Mouse (Mus musculus) liver, embryonic 11.5 days (tissue): ENCODE measurements around the gene Zfhx2. TPM values are rescaled to one million over a fixed set of nuclear protein-coding genes. Genes with fewer than 3 reads are reported as not detected.

ENCODE experiments used
- ATAC-seq: fragments of 200-750 bp; cut with Nextera tagmentation; replicated peaks from 2 replicates; pipeline ENCODE4 v1.8.0; 2017; ENCODE audit warnings: moderate number of reproducible peaks, mild to moderate bottlenecking, moderate TSS enrichment, moderate library complexity; ENCODE audit not compliant: low FRiP score
- DNase-seq: peaks from one replicate; pipeline ENCODE4 v3.0.0-alpha.2; 2017; ENCODE audit warnings: low spot score
- H3K27ac ChIP-seq: fragments of 300-500 bp; sonication (generic); 2 replicates; pipeline ENCODE4 v1.5.1; 2014; ENCODE audit warnings: mild to moderate bottlenecking, low read depth, low read length, control low read depth
- H3K27me3 ChIP-seq: fragments of 300-500 bp; sonication (generic); replicated peaks from 2 replicates; pipeline ENCODE4 v1.6.1; 2014; ENCODE audit warnings: low read length, mixed read lengths; ENCODE audit not compliant: control insufficient read depth, insufficient read depth
- H3K36me3 ChIP-seq: fragments of 300-500 bp; sonication (generic); 2 replicates; pipeline ENCODE4 v1.6.1; 2014; ENCODE audit warnings: mild to moderate bottlenecking, low read length, moderate library complexity, mixed read lengths; ENCODE audit not compliant: control insufficient read depth, insufficient read depth
- H3K4me1 ChIP-seq: fragments of 300-500 bp; sonication (generic); replicated peaks from 2 replicates; pipeline ENCODE4 v1.6.1; 2014; ENCODE audit warnings: low read length, mixed read lengths; ENCODE audit not compliant: control insufficient read depth, insufficient read depth
- H3K4me2 ChIP-seq: fragments of 300-500 bp; sonication (generic); 2 replicates; pipeline ENCODE4 v1.6.1; 2014; ENCODE audit warnings: mild to moderate bottlenecking, control low read depth, moderate library complexity
- H3K4me3 ChIP-seq: fragments of 300-500 bp; sonication (generic); 2 replicates; pipeline ENCODE4 v1.5.1; 2014; ENCODE audit warnings: low read depth, low read length, control low read depth
- H3K9ac ChIP-seq: fragments of 300-500 bp; sonication (generic); 2 replicates; pipeline ENCODE4 v1.6.1; 2014; ENCODE audit warnings: low read depth, low read length, control low read depth
- H3K9me3 ChIP-seq: fragments of 300-500 bp; sonication (generic); 2 replicates; pipeline ENCODE4 v1.6.1; 2016; ENCODE audit warnings: low read length, inconsistent platforms, mixed read lengths; ENCODE audit not compliant: control insufficient read depth
- WGBS: fragments of 180-500 bp; shearing (Covaris S2); extraction: QIAGEN DNeasy Blood & Tissue Kit; methylation state at CpG from one replicate; pipeline ENCODE4 v1.1.7; 2014; 5-methylcytosine and 5-hydroxymethylcytosine counted together
- polyA plus RNA-seq: library from polyadenylated mRNA; unstranded; fragments of >200 nt; fragmentation: Nextera tagmentation; extraction: Ambion mirVana; gene quantifications from 2 replicates; pipeline ENCODE4 v1.2.1, GENCODE M21; 2014

Gene Zfhx2
- 2.1 and 2.8 TPM in 2 replicates for polyA plus RNA-seq

DNA sequence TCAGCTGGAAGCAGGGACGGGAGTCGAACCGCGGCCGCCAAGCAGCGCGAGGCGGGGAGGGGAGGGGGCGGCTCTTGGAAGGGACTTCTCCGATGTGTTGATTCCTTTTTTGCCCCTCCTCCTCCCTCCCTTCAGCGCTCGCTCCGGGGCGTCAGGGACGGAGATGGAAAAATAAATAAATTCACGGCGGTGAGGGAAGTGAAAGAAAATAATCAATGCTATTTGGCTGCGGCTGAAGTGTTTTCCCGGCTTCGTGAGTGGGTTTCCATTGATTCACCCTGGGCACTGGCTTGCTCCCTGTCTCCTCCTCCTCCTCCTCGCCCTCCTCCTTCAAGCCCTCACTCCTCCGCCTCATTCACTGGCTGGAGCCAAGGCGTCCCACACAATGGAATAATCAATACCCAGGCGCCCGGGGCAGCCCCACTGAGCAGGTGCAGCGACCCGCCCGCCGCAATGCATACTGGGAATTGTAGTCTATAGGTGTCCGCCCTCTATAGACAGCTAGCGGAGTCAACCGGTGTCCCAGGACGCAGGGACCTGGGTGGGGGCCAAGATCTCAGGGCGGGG is at the start of gene Zfhx2:
TSS of gene Zfhx2 (minus strand) at position 314 of the 567 bp plus-strand sequence.
- whole genome bisulfite sequencing, result under 1% methylated on average over 34 of the region's 34 CpGs
- Histone ChIP-seq H3K9me3 (no peaks in the 10 kb centered on the region), H3K4me2 (peak within 1 kb of the TSS; percentile 90), H3K4me3 (peak within 1 kb of the TSS; percentile 65), H3K9ac (peak within 1 kb of the TSS; percentile 54), H3K36me3 (no peaks in the 10 kb centered on the region), H3K4me1 (peaks cover 24% of the 10 kb centered on the region), H3K27me3 (no peaks in the 10 kb centered on the region), H3K27ac (peak within 1 kb of the TSS; percentile 26; the same call in 1 of the 2 replicates)
- DNase-seq (peak; percentile 87), ATAC-seq (peak; percentile 87)

DNA sequence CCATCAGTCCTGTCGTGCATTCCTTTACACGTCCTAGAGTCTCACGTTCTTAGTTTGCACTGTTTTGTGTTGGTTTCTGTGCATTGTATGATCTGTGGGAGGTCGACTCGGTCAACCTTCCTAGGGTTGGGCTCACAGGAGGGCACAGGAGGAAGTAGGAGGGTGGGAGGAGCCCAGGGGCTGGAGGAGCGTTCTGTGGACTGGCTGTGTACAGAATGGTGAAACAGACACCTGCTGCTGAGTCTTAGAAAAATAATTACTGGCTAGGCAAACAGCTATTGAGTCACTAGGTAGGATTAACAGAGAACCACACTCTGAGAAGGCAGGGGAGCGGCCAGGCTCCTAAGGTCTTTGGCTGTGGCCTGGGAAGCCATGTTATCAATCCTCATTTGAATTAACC is 47.2 kb upstream of the Zfhx2 start:
- DNase-seq (no peak), ATAC-seq (no peak)
- H3K4me2 ChIP-seq, result no peak overlapping the region
- no peaks in the 10 kb centered on the region; the same call in 1 of the 2 replicates for H3K27me3 ChIP-seq
- no peaks in the 10 kb centered on the region; the same call in 1 of the 2 replicates for H3K4me1 ChIP-seq
- H3K36me3 ChIP-seq, result no peaks in the 10 kb centered on the region
- WGBS, result 53% methylated on average over 7 of the region's 7 CpGs
- H3K9ac ChIP-seq, result no peak overlapping the region
- no peaks in the 10 kb centered on the region for H3K9me3 ChIP-seq
- no peak overlapping the region for H3K27ac ChIP-seq
- no peak overlapping the region for H3K4me3 ChIP-seq

DNA sequence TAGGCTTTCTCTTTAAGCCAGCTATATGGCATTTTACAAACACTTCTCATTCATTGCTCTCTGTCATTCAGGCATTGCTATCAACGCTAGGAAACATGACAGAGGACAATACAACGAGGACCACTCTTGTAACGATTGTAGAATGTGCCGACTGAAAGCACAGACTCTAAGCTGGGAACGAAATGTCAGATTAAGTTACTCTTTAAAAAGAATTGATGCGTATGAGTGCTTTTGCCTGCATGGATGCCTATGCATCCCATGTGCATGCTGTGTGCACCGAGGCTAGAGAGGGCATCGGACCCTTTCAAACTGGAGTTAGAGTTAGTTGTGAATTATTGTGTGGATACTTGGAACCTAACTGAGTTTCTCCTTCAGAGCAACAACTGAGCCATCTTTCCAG is 43.6 kb upstream of the Zfhx2 start:
- no peaks in the 10 kb centered on the region for H3K4me1 ChIP-seq
- no peak for DNase-seq

DNA sequence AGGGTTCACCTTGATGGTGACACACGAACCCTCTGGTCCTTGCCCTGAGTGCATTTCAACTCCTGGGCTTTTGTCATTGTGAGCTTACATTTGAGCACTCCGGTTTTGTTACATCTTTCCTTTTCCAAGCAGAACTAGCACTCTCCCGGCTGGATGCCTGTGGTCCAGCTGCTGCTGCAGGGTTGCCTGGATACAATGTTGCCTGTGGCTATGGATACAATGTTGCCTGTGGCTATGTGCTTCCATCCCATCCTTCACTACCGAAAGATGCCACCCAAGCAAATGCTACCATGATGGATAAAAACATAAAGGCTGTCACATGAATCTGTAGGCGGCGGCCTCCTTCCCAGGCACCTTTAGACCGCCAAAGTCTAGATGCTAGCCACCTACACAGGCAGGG is 34.4 kb upstream of the Zfhx2 start:
- no peak overlapping the region for H3K27ac ChIP-seq
- DNase-seq, result no peak
- no peak overlapping the region for H3K4me3 ChIP-seq
- H3K9me3 ChIP-seq, result no peaks in the 10 kb centered on the region
- H3K27me3 ChIP-seq, result no peaks in the 10 kb centered on the region
- no peaks in the 10 kb centered on the region for H3K36me3 ChIP-seq
- 88% methylated on average over 7 of the region's 7 CpGs for WGBS
- H3K4me1 ChIP-seq, result peaks cover 6% of the 10 kb centered on the region; the same call in 1 of the 2 replicates
- ATAC-seq, result no peak
- no peak overlapping the region for H3K9ac ChIP-seq
- no peak overlapping the region for H3K4me2 ChIP-seq

More for the DNA sequence above, 43.6 kb upstream of the Zfhx2 start:
- Histone ChIP-seq H3K9me3 (no peaks in the 10 kb centered on the region), H3K27me3 (no peaks in the 10 kb centered on the region; the same call in 1 of the 2 replicates), H3K4me2 (no peak overlapping the region), H3K9ac (no peak overlapping the region), H3K4me3 (no peak overlapping the region), H3K36me3 (no peaks in the 10 kb centered on the region), H3K27ac (no peak overlapping the region)
- ATAC-seq, result no peak
- WGBS, result 77% methylated on average over 8 of the region's 8 CpGs

DNA sequence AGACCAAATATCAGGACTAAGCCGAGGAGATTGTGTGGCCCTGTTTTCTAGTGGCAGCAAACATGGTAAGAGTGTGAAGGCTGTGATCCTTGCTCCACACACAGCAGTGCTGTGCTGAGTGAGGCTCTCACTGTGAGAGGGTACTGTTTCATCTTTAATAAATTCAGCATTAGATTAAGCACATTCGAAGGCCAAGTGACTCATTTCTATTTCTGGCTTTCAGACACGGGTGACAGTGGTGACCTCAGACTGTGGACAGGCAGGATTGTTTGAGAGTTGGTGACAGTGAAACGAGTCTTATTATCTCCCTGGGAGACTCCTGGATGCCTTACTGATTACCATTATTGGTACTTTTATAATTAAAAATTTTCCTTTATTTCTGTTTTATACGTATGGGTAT is 33.6 kb upstream of the Zfhx2 start:
- no peak for DNase-seq
- Histone ChIP-seq H3K4me3 (no peak overlapping the region), H3K36me3 (no peaks in the 10 kb centered on the region), H3K27ac (no peak overlapping the region), H3K9ac (no peak overlapping the region), H3K9me3 (no peaks in the 10 kb centered on the region), H3K4me2 (no peak overlapping the region), H3K4me1 (peaks cover 6% of the 10 kb centered on the region; the same call in 1 of the 2 replicates), H3K27me3 (no peaks in the 10 kb centered on the region)
- 76% methylated on average over 5 of the region's 5 CpGs for WGBS
- no peak for ATAC-seq

DNA sequence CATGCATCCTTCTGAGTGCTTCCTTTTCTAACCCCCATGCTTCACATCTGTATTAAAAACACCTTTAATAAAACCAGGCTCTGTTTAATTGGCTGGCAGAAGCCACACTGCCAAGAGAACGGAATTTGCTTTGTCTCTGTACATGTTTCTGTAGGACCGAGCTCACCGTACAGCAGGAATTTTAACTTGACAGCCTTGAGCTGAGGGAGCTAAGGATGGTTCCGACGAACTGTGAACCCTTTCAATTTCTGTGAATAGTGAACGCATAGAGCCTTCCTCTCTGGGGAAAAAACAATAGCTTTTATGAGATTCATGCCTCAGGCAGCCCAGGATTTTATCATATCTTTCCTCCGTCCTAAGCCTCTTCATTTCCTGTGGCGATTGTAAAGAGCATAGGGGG is 30.2 kb upstream of the Zfhx2 start:
- peaks cover 7% of the 10 kb centered on the region for H3K27me3 ChIP-seq
- H3K4me3 ChIP-seq, result no peak overlapping the region
- 48% methylated on average over 8 of the region's 8 CpGs for WGBS
- peak overlapping the region; percentile 47 for H3K4me2 ChIP-seq
- no peak for ATAC-seq
- H3K9ac ChIP-seq, result no peak overlapping the region
- peaks cover 6% of the 10 kb centered on the region; the same call in 1 of the 2 replicates for H3K4me1 ChIP-seq
- H3K36me3 ChIP-seq, result no peaks in the 10 kb centered on the region
- H3K9me3 ChIP-seq, result no peaks in the 10 kb centered on the region
- H3K27ac ChIP-seq, result no peak overlapping the region
- no peak for DNase-seq

DNA sequence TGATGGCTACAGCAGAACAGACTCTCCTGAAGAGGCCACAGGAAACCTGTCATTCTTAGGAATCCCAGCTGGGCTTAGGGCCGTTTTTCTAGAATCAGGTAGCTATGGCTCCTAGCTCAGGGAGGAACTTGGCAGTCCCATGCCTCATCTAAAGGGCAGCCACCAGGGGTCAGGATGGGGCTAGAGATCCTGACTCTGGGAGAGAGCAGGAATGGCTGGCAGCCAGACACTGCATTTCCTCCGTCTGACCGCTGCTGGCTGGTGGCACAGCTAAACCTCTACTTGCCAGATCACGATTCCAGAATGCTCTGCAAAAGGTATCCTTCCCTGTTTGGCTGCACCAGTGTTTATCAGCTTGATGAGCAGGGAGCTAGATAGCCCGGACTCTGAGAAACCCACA is 29.8 kb upstream of the Zfhx2 start:
- Histone ChIP-seq H3K4me2 (peak overlapping the region; percentile 47), H3K27me3 (peaks cover 11% of the 10 kb centered on the region), H3K4me1 (peaks cover 6% of the 10 kb centered on the region; the same call in 1 of the 2 replicates), H3K36me3 (no peaks in the 10 kb centered on the region), H3K4me3 (no peak overlapping the region), H3K27ac (no peak overlapping the region), H3K9ac (no peak overlapping the region), H3K9me3 (no peaks in the 10 kb centered on the region)
- 3% methylated on average over 5 of the region's 5 CpGs for WGBS
- ATAC-seq, result no peak
- DNase-seq, result peak; percentile 61

DNA sequence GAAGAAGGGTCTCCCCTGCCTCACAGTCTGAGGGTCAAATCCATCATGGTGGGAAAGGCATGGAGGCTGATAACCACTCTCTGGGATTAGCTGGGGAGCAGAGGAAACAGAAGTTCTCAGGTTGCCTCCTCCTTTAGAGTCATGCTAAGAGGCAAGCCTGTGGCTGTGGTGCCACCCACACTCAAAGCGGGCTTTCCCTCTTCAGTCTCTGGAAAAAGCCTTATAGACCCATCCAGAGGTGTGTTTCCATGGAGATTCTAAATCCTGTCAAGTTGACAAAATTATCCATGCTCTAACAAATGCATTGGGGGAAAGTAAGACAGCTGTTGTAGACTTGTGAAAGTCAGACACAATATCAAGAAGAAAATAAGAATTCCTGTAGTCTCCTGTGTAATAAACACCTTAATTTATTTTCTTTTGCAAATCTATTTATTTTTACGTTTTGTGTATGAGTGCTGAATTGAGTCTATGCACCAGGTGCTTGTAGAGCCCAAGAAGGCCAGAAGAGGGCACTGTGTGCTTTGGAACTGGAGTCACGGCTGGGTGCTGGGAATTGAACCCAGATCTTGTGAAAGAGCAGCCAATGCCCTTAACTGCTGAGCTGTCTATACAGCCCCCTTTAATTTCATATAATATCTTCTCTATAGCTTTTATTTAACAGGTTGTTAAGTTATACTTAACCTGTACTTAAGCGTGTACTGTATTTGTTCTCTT is 27.5 kb upstream of the Zfhx2 start:
- ATAC-seq, result no peak
- Histone ChIP-seq H3K27ac (no peak overlapping the region), H3K4me2 (no peak overlapping the region), H3K4me3 (no peak overlapping the region), H3K9ac (no peak overlapping the region), H3K9me3 (no peaks in the 10 kb centered on the region), H3K4me1 (peaks cover 17% of the 10 kb centered on the region), H3K36me3 (no peaks in the 10 kb centered on the region), H3K27me3 (peaks cover 35% of the 10 kb centered on the region)
- 55% methylated on average over 4 of the region's 4 CpGs for WGBS
- no peak for DNase-seq

DNA sequence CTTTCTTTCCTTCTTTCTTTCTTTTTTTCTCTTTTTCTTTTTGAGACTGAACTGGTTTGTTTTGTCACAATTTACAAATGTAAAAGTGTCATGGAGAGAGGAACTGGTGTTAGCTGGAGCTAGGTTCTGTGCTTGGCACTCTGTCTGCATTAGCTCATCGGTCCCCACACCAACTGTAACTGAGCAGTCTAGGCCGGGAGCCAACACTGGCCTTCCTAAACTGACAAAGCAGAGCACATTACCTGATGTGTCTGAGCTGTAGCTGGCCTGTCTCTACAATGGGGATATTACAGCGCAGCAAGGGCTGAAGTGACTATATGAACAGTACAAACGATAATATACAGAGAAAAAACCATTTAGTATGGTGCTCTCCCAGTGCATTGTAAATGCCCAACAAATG is 26.7 kb upstream of the Zfhx2 start:
- Histone ChIP-seq H3K9ac (no peak overlapping the region), H3K9me3 (no peaks in the 10 kb centered on the region), H3K27me3 (peaks cover 42% of the 10 kb centered on the region), H3K4me3 (no peak overlapping the region), H3K4me1 (peaks cover 22% of the 10 kb centered on the region), H3K4me2 (no peak overlapping the region), H3K36me3 (no peaks in the 10 kb centered on the region), H3K27ac (no peak overlapping the region)
- DNase-seq (no peak), ATAC-seq (no peak)
- 77% methylated on average over 4 of the region's 4 CpGs for WGBS
